Mouse (Mus musculus) v-Abl transformed pro-B cells (cell line): ENCODE measurements around the gene Def6.

Experiments
- in situ Hi-C, 2 experiments: fragments of 400-800 bp; cut with MboI; formaldehyde crosslinking; loops; one replicate each; pipeline ENCODE4 v1.15.1; 2025; ENCODE audit not compliant: unreplicated experiment in 2 of 2

Def6 gene

GRCm38 (mm10) chr17:28207591-28208313, at the start of gene Def6:
Gene Def6 (plus strand): TSS chr17:28207778.
- in situ Hi-C loops: loop anchor here (5.0 to 25.0 kb wide), 4 partner anchors 100 to 317 kb away; partner anchors contain the start of genes Fkbp5 (in 1 of the 2) and Tulp1 (in 1 of the 2)

GRCm38 (mm10) chr17:28160361-28160760, 47.2 kb upstream of the Def6 start:
- in situ Hi-C loops: loop anchor here (5.0 to 25.0 kb wide), 5 partner anchors 68 to 623 kb away; partner anchors contain the start of gene Tcp11 (in 1 of the 2)

DNA sequence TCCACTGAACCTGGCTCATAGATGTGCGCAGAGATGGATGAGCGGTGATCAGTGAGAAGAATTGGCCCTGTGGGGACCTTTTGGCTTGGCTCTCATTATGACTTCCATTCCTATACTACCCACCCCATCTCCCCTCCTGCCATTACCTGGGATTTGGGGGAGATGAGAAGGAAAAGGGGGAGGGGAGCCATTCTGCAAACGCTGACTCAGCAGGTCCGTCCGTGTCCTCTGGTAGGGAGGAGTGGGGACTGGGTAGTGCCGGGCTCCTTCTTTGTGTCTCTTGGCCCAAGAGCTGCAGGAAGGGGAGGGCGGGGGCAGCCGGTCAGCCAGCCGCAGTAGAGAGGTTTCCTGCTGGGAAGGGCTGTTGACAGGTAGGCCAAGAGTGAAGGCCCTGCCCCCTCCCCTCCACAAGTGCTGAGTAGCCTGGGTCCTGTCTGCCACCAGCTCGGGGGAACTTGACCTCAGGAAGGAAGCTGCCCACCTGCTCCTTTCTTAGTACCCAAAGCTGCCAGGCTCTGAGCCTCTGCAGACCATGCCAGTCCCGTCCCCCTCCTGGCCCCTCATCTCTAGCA, 46.2 kb upstream of the Def6 start:
- in situ Hi-C loops: loop anchor here (5.0 to 25.0 kb wide), 5 partner anchors 69 to 624 kb away; partner anchors contain the start of gene Tcp11 (in 1 of the 2)

GRCm38 (mm10) chr17:28163666-28164065, 43.9 kb upstream of the Def6 start:
- in situ Hi-C loops: loop anchor here (5.0 to 25.0 kb wide), 5 partner anchors 71 to 626 kb away; partner anchors contain the start of gene Tcp11 (in 1 of the 2)

DNA sequence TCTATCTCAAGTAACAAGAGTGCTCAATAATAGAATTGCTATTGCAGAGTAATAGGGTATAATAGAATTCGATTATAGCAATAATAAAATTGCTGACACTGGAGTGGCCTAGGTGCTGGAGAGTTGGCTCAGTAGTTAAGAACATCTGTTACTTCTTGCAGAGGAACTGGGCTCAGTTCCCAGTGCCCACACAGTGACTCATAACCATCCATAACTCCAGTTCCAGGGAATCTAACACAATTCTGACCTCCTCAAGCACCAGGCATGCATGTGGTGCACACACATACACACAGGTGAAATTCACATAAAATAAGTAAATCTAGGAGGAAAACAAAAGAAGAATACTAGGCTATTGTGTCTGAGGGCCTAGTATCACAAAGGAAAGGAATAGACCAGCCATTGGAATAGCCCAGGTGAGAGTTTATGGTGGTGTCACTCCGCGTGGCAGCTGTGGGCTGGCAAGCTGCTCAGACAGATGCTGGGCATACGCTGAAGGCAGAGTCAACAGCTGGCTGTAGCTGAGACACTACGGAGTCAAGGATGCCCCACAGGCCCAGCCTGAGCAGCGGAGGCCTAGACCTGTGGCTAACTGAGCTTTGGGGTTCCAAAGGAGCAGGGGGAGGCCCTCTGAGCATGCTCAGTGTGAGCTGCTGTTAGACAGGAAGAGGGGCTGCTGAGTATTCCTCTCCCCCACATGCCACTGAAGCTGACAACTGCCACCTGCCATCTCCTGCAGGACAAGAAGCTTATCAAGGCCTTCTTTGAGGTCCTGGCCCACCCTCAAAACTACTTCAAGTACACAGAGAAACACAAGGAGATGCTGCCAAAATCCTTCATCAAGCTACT, 36.9 kb upstream of the Def6 start:
- in situ Hi-C loops: loop anchor here in 1 of 2 experiments (25.0 kb wide), 1 partner anchor 633 kb away; no protein-coding TSS in a partner anchor

DNA sequence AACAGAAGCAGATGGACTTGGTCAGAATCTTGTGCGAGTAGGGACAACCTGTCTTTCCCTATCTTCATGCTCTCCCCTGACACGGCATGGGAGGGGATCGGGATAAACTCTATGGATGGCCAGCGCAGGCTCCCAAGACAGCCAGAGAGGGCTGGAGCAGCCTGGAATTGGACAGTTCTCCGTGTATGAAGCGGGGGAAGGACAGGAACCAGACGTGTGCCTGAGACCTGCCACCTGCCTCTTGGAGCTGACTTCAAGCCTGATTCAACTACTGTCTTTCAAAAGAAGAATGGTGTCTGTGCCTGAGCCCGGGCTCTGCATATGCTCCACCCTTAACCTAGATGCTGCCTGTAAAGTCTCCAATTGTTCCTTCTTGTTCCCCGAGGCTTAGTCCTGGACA, 34.9 kb upstream of the Def6 start:
- in situ Hi-C loops: loop anchor here in 1 of 2 experiments (25.0 kb wide), 1 partner anchor 635 kb away; no protein-coding TSS in a partner anchor

GRCm38 (mm10) chr17:28176775-28177539, 30.6 kb upstream of the Def6 start, which contains the start of gene Zfp523:
Gene Zfp523 (plus strand): TSS chr17:28177129.
- in situ Hi-C loops: no loop called here

- in situ Hi-C loops: no loop called here
Measured at GRCm38 (mm10) chr17:28177540-28178046, 30.0 kb upstream of the Def6 start.

DNA sequence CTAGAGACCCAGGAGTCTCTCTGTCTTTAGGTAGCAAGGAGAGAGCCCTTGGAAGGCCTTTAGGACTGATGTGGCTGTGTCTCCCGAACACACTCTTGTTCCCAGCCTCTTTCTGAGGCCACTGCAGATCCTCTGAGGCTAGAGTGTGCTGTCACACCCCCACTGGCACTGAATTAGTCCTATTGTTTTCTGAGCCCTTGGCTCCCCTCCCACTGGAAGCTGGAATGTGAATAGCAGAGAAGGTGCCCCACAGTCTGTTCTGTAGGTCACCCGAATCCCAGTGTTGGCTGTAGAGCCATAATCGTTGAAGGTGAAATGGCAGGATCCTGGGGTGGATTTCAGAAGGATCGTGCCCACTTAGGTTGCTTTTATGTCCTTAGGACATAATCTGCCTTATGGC, 27.2 kb upstream of the Def6 start:
- in situ Hi-C loops: no loop called here

- in situ Hi-C loops: no loop called here
Measured at GRCm38 (mm10) chr17:28180783-28181544, 26.6 kb upstream of the Def6 start.

DNA sequence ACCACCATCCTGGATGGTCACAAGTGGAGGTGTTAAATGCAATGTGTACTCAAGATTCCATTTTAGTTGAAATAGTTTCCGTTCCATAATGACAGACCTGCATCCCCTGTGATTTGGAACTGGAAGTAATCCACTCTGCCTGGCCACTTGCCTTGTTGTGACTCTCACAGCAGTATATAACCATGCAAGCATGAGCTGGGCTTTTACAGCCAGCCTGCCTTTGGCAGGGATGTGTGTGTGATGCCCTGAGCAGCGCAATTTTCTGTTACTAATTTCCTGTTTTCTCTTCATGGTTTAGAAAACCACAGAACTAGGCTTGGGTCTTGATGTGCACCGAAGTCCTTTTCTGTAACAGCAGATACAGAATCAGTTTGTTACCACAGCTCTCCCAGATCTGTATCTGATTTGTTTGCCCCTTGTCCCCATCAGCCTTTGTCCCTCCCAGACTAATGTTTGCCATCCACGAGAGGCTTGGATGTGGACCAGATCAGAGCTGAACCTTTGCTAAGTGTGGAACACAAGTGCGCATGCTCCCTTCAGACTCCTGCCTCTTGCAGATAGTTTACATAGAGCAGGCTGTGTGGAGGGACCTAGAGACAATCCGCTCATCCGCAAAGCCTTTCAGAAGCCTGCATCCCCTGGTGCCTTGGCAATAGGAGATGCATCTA, 22.5 kb upstream of the Def6 start:
- in situ Hi-C loops: no loop called here

DNA sequence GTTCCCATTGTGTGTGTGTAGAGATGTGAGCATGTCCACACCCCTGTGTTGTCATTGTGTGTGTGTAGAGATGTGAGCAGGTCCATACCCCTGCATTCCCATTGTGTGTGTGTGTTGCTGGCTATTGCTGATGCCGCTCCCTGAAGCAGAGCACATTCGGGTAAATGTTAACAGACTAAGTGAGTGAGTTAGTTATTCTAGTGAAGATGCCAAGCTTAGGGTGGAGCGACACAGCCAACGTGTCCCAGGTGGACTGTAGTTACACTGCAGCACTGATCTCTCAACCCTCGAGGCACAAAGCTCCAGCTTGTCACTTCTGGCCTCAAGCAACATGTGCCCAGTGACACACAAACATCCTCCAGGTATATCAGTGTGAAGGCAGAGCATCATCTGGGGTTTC, 19.3 kb upstream of the Def6 start:
- in situ Hi-C loops: no loop called here

- in situ Hi-C loops: no loop called here
Measured at GRCm38 (mm10) chr17:28192754-28193153, 14.8 kb upstream of the Def6 start.

DNA sequence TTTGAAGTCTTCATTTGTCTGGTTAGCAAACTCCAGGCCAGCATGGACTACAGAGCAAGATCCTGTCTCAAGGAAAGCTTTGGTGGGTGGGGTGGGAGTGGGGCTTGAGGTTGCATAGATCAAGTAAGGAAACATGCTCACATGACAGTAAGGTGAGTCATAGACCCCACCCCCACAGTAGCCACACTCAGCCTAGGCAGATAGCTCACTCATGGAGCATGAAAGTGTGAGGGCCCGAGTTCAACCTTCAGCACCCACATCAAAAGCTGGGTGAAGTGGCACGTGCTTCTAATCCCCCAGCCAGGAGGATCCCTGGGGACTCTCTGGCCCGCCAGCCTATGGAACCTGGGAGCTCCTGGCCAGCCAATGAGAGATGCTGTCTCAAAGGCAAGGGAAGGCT, 14.0 kb upstream of the Def6 start:
- in situ Hi-C loops: no loop called here

- in situ Hi-C loops: no loop called here
Measured at GRCm38 (mm10) chr17:28195033-28195432, 12.5 kb upstream of the Def6 start.

- in situ Hi-C loops: no loop called here
Measured at GRCm38 (mm10) chr17:28197646-28198045, 9.9 kb upstream of the Def6 start.

DNA sequence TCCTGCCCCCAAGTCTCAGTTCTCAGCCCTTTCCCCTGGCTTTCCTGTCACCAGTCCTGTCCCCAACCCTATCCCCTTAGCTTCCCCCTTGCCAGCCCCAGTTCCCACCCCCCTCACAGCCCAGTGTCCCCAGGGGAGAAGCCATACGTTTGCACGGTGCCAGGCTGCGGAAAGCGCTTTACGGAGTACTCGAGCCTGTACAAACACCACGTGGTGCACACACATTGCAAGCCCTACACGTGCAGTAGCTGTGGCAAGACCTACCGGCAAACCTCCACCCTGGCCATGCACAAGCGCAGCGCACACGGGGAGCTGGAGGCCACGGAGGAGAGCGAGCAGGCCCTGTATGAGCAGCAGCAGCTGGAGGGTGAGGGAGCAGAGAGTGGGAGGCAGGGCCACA, 5.6 kb upstream of the Def6 start:
- in situ Hi-C loops: loop anchor here (5.0 to 25.0 kb wide), 3 partner anchors 165 to 323 kb away; partner anchors contain the start of genes Fkbp5 (in 1 of the 2) and Tulp1 (in 1 of the 2)

- in situ Hi-C loops: loop anchor here (5.0 to 25.0 kb wide), 3 partner anchors 163 to 321 kb away; partner anchors contain the start of genes Fkbp5 (in 1 of the 2) and Tulp1 (in 1 of the 2)
Measured at GRCm38 (mm10) chr17:28204052-28204720, 3.4 kb upstream of the Def6 start.
